Mouse (Mus musculus) c-Kit-positive CD71-positive TER-119-positive erythroid progenitor cells, embryonic 14.5 days (primary cell): ENCODE measurements at regions not wholly inside any gene's neighbourhood (a gene's known extent, or its start where the extent isn't known, plus 50 kb on each side); places are given as distances from the start of the nearest gene placed in this dataset.

Source experiments
- DNase-seq: peaks from one replicate; pipeline ENCODE4 v3.0.0-alpha.2; 2013; ENCODE audit warnings: low spot score

GRCm38 (mm10) chr9:30021981-30022380 lies 59.0 kb upstream of the Ntm start:
- DNase-seq = no peak

DNA sequence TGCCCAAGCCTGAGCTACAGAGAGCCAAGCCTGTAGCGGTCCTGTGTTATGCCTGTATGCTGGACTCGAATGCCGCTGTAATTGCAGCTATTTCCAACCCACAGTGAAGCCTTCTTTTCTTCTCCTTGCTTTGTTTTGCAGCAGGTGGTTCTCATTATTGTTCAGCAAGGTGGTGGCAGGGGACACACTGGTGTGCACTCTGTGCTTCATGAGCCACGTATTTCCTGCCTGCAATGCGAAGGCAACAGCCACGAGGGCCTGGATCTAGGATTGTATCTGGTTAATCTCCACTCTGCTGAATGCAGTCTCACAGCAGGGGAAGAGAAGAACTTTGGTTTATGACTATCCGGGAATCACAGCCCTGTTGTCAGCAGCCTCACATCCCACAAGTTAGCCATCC lies 62.3 kb upstream of the Ntm start:
- DNase-seq = no peak

DNA sequence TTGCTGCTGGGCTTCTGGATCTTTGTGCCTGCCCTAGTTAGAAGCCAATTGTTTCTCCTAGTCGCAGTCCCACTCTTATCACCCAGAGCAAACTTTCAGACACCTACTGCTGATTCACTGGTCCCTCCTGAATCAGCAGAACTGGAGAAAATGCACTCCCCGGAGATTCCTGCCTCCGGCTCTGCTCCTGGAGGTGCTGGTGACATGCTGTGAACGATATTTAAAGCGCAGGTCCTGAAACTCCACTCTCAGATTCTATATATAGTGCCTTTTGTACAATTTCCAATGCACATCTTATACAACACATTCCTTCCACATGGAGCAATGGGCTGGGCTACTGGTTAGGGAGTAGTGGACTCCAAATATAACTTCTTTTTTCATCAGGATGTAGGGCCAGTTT lies 64.0 kb upstream of the Ntm start:
- DNase-seq = no peak

DNA sequence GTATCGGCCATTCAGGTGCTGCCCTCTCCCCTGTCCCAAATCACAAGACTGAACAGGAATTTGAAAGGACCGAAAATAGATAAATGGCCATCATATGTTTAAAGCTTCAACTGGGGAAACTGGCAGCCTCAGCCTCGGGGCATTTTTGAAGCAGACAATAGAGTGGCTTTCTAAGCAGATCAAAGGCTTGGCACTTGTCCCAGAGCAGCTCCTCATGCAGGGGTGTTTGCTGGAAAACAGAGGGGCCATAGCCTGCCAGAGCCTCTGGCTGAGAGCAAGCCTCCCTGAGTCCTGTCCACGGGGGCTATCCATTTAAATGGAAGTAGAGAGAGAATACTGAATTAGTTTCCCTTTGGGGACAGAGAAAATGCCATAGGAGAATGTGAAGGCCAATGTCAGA lies 77.5 kb upstream of the Ntm start:
- no peak for DNase-seq

DNA sequence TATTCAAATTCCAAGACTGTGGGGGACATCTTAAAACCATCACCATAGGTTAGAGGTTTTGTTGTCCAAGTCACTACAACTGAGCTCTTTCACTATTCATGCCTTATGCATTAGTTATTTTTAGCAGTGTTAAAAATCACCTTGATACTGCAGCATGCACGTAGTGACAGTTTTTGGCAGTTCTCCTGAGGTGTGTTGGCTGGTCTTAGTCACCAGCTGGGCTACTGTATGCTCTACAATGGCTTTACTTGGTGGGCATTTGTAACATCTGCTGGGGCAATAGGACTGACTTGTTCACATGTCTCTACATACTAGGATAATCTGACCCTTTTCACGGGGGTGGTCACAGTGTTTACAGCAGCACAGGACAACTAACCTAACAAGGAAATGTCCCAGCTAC lies 101.6 kb upstream of the Ntm start:
- no peak for DNase-seq

- DNase-seq = no peak
Measured at GRCm38 (mm10) chr9:30067980-30068379, 105.0 kb upstream of the Ntm start.

GRCm38 (mm10) chr9:30075233-30075632 lies 112.3 kb upstream of the Ntm start:
- no peak for DNase-seq

DNA sequence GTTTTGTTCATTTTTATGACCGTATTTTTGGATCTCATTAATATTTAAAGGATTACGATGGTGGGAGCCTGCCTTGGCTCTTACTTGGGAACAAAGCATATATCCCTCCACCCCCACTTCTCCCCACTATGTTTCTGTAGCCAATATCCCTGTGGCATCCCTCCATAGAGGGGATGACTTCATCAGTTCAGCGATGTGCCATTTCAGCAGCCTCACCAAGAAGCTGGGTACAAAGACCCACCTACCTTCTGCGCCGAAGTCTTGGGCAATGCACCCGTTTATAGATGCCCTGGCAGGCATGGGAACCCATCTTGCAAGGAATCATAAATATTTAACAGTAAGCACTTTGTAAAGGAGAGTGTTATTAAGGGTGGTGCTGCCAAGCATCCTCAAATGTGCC lies 113.1 kb upstream of the Ntm start:
- no peak for DNase-seq

- no peak for DNase-seq
Measured at GRCm38 (mm10) chr9:30076482-30076881, 113.5 kb upstream of the Ntm start.

DNA sequence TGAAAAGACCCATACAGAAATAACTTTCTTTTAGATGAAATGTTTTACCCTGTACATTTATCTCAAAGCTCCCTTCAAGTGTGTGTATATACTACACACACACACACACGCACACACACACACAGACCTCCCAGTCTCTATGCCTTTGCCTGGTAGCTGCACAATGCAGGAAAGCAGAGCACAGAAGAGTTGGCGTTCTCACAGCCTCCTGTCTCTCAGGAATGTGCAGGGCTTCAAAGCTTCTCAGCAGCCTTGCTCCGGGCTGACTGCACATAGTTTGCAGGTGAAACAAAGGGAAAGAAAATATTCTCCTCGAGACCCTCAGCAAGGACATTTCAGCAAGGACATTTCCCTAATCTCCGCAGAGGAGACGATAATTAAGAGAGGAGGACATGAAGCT lies 139.0 kb upstream of the Ntm start:
- DNase-seq = no peak

GRCm38 (mm10) chr9:30122371-30122770 lies 159.4 kb upstream of the Ntm start:
- DNase-seq = no peak

GRCm38 (mm10) chr9:30129151-30129550 lies 166.2 kb upstream of the Ntm start:
- DNase-seq = no peak

GRCm38 (mm10) chr9:30131626-30132025 lies 168.7 kb upstream of the Ntm start:
- DNase-seq = no peak

GRCm38 (mm10) chr9:30134303-30134702 lies 171.4 kb upstream of the Ntm start:
- DNase-seq = no peak

GRCm38 (mm10) chr9:30137611-30138287 lies 174.8 kb upstream of the Ntm start:
- DNase-seq = peak; percentile 7

GRCm38 (mm10) chr9:30140188-30140587 lies 177.2 kb upstream of the Ntm start:
- DNase-seq = no peak

- no peak for DNase-seq
Measured at GRCm38 (mm10) chr9:30141186-30141585, 178.2 kb upstream of the Ntm start.

DNA sequence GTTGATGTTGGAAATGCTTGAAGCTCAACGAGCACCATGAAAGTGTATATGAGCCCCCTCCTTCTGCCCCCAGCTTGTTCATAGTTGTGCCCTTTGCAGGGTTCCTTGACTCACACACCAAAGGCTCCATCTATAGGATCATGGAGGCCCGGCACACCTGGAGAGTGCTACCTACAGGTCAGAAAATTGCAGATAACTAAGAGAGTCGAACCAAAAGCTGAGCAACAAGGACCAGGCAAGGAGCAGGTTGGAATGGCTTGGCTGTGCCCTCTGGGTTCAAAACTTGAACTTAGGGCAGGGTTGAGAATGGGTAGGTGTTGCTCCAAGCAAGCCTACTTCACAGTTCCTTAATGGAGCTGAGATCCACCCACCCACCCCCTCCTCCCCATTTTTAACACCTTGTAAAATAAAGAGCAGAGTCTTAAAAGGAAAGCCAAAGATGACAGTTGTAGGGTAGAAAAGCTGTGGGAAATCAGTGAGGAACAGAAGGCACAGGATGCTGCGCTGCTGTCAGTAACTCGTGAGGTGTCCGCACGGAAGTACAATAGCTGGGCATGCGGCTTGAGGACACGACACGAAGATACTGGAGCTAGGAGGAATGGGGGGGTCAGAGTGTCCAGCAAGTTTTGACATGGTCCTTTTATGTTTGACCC lies 180.0 kb upstream of the Ntm start:
- DNase-seq = no peak

GRCm38 (mm10) chr9:30149481-30150468 lies 186.8 kb upstream of the Ntm start:
- DNase-seq = no peak

GRCm38 (mm10) chr9:30151173-30151572 lies 188.2 kb upstream of the Ntm start:
- no peak for DNase-seq

- no peak for DNase-seq
Measured at GRCm38 (mm10) chr9:30166235-30166752, 203.4 kb upstream of the Ntm start.

- DNase-seq = no peak
Measured at GRCm38 (mm10) chr9:30167223-30167622, 204.3 kb upstream of the Ntm start.

GRCm38 (mm10) chr9:30174646-30175045 lies 211.7 kb upstream of the Ntm start:
- no peak for DNase-seq
